Mouse (Mus musculus): ENCODE measurements around the gene Zfp39.
"Not testable (repeated sequence)": the region's sequence is repeated elsewhere in the genome, so short reads cannot be mapped to it uniquely, and the experiment has no call there.

Zfp39 gene

DNA sequence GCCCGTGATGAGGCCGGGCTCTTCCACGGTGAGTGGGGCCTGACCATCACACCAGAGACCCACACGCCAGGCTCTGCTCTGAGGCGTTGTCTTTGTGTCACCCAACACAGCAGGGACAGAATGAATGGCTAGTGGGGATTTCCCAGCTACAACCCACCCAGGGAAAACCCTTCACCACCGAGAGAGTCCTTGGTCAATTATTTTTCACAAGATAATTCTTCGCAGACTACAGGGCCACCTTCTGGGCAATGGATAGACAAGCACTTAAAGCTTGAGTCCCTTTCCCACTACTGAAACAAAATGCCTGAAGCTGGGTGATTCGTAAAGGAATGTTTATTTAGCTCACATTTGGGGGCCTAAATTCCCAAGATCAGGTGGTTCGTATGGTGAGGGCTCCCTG is 18.4 kb upstream of the Zfp39 start:
- no peak for DNase-seq (ENCODE audit: low spot score in 2 of 2)

DNA sequence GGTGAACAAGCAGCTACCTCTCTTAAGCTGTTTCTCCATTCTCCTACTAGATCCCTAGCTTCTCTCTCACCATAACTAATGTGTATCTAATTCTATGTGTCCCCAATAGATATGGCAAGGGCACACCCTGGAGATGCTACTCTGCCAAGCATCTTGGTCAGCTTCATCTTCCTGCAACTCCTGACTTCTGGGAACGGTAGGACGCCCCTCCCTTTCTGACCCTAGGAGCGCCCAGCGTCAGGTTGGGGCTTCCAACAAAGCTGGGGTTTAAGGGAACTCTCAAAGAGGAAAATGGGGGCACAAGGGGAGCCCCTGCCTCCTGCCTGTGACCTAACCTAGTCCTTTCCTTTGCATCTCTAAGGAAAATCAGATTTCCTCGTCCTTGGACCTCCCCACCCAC is 14.7 kb upstream of the Zfp39 start:
- DNase-seq (ENCODE audit: low spot score in 2 of 2) = no peak

DNA sequence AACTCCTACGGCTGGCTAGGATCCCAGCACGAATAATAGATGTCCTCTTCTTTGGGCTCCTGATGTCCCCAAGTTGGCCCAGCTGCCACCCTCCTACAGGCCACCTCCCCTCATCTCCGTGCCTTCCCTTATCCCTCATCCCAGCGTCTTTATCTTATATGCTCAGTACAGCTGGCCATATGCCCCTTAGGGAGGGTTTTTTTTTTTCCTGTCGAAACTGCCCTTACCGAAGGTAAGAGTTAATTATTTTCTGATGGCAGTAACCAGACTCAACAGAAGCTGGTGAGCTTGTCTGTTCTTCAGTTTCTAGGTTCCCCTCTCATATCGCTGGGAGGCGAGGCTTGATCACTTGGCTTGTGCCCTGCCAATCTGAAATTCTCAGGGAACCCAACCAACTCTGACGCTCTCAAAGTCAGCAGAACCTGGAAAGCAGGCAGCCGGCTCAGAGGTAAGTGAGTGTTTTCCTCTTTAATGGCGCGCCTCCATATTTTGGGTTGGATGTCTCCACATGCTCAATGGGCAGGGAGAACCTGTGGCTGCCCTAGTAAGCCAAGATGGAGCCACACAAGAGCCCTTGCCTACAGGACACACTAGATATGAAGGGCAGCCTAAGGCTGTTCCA is 13.8 kb upstream of the Zfp39 start, which contains the start of gene Btnl10:
TSS of gene Btnl10 (plus strand) at position 164 of the 622 bp plus-strand sequence.
- no peak for DNase-seq (ENCODE audit: low spot score in 2 of 2)

DNA sequence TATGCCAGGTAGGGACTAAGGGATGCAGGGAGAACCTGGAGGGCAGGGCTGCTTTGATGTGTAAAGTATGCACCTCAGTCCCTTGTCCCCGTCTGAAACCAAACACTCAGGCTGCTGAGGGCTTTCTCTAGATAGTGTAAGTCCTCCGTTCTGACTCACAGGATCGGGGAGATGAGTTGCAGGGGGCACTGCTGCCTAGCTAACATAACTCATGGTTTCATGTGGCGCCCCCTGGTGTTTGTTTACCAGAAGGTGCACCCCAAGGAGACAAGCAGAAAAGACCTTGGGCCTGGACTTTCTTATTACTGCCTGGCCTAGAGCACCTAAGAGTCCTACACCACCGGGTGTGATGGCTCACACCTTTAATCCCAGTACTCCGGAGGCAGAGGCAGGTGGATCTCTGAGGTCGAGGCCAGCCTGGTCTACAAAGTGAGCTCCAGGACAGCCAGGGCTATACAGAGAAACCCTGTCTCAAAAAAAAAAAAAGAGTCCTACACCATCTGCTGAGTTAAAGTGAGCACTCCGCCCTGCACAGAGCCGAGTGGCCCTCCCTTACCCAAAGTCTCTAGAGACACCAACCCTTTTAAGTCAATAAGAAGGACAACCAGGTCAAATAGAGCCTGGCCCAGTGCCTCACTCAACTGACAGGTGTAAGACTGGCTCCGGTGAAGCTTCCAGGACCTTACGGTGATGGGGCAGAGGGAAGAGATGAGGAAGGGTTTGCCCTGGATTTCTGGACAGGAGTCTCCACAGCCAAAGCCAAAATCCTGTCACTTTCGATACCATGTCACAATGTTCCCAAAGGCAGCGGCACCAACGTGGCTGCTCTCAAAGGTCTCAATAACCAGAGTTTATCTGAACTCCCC is 13.1 kb upstream of the Zfp39 start:
- no peak for DNase-seq (ENCODE audit: low spot score in 2 of 2)

DNA sequence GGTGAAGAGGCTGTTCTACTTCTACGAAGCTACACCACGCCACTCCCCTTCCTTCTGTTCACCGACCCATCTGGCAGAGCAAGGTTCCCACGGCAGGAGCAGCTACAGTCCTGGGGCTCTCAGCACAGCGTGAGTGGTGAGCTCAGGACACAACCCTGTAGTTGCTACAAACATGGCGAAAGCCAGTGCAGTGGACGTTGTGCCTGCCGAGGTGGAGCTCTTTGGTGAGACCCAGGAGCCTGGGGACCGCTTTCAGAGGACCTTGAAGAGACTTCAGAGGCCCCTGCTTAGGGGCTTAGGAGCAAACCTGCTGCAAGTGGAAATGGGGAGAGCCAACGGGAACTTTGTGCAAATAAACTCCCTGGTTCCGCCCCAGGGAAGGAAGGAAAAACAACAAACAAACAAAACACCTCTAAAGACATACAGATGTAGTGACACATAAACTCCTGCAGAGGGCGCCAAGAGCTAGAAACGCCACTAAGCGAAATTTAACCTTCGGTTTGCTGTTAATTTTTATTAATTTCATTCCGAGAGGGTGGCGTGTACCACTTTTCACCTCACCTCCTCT is 10.5 kb upstream of the Zfp39 start:
- DNase-seq (ENCODE audit: low spot score in 2 of 2) = no peak

DNA sequence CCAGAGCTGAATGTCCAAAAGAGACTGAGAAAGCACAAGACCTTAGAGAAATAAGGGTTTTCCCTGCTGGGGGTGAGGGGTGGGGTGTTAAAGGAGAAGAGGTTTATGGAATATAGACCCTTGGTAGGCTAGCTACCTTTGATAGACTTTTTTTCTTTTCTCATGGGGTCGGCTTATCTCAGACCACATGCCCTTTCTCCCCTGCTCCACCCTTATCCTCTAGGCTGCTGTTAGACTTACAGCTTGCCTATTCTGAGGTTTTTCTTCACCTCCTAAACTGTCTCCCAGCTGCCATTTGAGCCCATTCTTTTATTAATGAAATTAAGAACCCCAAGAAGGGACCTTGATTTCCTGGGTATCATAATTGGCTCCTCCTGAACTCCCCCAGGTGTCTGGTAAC is 9.8 kb upstream of the Zfp39 start:
- DNase-seq (ENCODE audit: low spot score in 2 of 2) = no peak

DNA sequence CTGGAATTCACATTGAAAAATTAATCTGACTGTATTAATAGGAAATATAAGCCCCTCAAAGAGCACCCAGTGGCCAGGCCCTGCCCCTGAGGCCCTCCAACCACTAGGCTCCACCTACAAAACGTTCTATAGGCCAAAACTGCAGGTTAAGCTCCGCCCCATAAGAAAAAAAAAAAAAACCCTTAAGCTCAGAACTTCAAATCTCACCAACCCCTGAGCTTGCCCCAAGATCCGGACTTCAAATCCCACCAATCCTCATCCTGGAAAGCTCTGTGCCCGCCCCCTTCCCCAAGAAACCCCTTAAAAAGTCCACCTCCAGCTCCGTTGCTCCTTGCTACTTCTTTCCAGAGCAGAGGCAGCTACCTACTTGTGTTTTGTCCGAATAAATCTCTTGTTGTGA is 813 bp upstream of the Zfp39 start:
- no peak for DNase-seq (ENCODE audit: low spot score in 2 of 2)

DNA sequence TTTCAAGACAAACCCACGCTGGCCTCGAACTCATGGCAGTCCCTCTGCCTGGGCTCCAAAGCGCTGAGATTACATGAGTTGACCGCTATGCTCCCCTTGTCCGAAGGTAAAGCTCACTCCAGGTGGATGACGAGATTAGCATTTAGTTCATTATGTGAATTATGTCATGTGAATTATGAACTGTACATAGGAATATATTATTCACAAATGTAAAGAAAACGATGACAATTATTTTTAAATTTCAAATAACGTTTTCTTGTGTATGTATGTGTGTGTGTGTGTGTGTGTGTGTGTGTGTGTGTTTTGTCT is 339 bp upstream of the Zfp39 start:
- DNase-seq (ENCODE audit: low spot score in 2 of 2) = no peak

DNA sequence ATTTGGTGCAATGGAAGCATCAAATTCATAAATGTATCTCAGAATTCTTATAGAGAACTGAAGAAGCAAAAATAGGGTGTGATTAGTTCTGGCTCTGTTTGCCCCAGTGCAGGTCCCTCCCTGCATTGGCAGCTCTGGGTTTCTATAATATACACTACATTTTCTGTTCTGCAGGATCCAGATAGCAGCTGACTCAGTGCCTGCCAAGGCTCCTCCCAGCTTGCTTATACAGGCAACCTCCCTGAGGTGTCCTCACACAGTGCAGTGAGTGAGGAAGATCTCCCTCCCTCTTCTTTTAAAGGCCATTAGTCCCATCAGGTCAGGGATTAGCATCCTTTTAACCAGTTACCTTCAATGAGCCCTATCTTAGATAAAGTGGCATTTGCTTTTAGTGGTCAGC is 2.9 kb downstream of the Zfp39 start:
- no peak for DNase-seq (ENCODE audit: low spot score in 2 of 2)

DNA sequence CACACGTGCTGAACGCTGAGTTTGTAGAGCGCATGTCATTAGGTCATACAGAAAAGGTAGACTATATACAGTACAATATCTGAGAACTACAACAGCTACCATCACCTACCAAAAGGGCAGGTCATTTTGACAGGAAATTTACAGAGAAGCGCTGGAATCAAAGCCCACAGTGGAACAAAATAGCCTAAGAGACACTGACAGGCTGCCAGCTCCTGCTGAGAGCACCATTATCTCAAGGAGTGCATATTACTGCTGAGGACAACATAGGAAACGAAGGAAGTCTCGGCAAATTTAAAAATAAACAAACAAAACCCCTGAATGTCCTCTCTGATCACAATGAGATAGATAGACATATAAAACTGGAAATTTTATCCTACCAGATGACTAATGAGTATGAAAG is 6.5 kb downstream of the Zfp39 start:
- no peak for DNase-seq (ENCODE audit: low spot score in 2 of 2)

DNA sequence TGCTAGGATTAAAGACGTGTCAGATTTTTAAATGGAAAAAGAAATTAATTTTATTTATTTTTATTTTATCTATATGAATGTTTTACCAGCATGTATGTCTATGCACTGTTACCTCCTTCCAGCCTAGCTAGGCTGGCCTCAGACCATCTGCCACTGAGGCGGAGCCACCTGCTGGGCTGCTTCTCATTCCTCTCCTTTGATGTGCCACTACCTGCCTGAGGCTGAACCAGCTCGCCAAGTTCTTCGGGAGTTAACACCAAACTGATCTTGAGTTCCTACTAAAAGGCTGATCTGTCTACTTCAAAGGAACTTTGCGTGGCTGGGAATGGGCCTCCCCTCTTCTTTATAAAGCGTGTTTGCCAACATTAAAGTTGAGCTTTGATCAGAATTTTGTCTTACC is 9.6 kb downstream of the Zfp39 start:
- DNase-seq (ENCODE audit: low spot score in 2 of 2) = no peak

DNA sequence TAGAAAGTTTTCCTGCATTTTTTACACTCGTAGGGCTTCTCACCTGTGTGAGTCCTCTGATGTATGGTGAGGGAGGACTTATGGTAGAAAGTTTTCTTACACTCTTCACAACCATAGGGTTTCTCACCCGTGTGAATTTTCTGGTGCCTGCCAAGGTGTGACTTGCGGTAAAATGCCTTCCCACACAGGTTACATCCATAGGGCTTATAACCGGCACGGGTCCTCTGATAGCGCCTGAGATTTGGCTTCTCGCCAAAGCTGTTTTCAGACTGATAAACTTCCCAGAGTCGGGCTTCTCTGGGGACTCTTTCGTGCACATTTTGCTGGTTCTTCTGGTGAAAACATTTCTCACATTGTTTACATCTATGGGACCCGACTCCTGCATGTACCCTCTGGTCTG is 13.5 kb downstream of the Zfp39 start:
- DNase-seq (ENCODE audit: low spot score in 2 of 2) = no peak

DNA sequence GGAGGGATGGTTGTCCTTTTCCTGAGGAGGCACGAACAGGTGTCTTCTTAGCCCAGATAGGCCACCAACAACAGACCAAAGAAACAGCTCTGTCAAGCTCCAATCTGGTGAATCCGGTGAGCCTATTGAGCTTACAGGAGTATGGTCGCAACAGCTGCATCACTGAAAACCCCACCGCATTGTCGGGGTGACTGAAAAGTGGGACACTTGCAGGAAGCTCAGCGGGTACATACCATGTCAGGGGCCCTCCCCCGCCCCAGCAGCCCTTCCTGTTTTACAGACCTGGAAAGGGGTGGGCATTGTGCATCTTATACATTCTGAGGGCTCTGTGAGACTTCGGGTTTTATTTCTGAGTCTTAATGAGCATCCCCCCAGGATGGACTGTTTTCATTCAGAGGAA is 20.3 kb downstream of the Zfp39 start:
- no peak for DNase-seq (ENCODE audit: low spot score in 2 of 2)

DNA sequence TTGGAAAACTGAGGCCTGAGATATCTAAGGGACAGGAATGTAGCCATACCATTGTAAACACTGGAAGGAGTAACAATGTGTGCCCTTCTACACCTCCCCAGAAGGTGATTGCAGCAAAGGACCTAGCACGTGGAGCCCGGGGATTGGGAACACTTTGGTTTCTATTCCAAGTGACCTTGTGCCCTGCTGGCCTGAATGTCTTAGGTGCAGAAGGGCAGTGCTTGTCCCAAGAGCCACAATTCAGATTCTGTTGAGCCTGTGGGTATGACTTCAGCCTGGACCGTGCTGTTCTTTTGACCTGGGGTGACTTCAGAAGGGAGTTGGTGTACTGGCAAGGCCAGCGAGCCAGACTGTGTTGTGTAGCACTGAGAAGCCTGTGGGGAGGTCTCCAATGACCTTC is 33.1 kb downstream of the Zfp39 start:
- no peak for DNase-seq (ENCODE audit: low spot score in 2 of 2)

DNA sequence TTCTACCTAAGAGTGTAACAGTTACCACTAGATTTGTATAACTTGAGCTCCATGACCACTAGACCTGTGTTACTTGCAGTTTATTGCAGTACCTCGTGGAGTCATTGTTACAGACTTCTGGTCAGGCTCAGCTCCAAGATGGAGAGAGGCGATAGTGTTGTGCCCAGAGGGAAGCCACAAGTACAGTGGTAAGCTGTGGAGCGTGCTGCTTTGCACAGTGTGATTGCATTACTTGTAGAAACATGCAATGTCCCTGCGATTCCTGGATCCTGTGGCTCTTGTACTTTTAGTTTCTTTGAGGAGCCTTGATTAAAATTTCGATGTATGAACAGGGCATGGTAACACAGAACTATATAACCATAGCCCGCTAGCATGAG is 36.1 kb downstream of the Zfp39 start:
- DNase-seq (ENCODE audit: low spot score in 2 of 2) = no peak

DNA sequence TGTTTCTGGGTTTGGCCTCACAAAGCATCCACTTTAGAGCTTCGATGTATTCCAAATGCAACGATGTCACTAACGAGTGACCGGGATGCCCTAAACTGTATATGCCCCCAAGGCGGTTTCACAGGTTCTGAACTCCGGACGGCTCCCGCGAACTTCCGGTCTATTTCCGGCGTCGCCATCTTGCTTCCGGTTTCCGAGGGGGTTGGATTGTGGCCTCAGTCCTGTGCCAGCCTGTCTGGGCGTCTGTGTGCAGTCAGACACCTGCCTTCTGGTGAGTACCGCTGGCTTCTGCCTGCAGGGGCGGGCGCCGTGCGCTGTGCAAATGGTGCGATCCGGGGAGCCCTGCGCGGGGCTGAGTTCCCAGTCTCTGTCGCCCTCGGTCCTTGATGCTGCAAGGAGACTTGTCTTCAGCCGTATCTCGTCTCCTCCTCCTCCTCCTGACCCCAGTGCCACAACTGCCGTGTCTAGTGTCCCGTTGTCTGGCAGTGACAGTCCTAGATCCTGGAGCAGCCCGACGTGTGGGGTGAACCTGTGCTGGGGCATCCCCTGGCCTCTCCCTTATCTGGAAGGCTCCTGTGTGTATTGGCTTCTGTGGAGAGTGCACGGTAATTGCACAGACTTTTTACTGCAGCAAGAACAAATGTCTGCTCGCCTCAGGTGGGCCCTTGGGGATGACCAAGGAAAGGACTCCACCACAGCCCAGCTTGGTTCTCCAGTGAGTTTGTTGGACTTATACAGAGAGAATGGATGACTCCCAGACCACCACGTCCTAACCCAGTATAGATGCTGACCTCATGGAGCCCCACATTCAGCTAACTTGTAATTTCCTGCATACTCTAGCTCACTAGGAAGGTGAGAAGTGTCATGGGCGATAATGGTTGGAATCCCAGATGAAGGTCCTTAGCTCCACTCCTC is 36.7 kb downstream of the Zfp39 start, which contains the start of gene 2810021J22Rik:
TSS of gene 2810021J22Rik (plus strand) at position 178 of the 915 bp plus-strand sequence.
- peak; percentile 87 to 88 for DNase-seq (ENCODE audit: low spot score in 2 of 2)

DNA sequence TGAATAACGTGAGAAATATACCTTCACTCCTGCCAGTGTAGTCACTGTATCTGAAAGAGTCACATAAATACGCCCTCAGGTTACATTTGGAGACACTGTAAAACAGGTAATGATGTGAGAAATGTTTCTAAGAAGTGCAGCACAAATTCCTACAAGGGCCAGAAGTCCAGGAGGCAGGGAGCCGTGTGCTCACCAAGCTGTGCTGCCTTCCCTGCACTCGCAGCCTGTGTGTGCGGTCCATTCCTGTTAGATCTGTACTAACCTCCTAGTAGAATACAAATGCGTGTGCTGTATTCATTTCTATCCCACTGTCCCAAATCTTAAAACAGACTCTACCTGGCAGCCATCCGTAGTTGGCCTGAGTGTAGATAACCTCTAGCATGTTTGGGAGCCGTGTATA is 43.3 kb downstream of the Zfp39 start:
- no peak for DNase-seq (ENCODE audit: low spot score in 2 of 2)

DNA sequence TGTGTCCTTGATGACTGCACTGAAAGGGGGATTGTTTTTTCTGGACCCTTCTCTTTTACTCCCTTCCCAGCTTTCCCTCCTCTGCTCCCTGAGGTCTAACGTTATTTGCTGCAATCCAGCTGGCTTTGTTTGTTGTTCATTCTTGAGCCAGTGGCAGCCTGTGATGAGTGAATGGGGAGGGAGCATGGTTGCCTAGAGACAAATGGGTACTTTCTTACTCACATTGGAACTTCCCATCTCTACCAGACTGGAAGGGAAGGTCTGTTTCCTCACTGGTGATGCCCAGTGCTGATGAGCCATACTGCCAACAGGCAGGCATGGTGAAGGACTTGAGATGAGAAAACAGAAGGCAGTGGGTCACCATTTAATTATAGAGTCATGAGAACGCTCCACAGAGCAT is 54.3 kb downstream of the Zfp39 start:
- no peak for DNase-seq (ENCODE audit: low spot score in 2 of 2)

DNA sequence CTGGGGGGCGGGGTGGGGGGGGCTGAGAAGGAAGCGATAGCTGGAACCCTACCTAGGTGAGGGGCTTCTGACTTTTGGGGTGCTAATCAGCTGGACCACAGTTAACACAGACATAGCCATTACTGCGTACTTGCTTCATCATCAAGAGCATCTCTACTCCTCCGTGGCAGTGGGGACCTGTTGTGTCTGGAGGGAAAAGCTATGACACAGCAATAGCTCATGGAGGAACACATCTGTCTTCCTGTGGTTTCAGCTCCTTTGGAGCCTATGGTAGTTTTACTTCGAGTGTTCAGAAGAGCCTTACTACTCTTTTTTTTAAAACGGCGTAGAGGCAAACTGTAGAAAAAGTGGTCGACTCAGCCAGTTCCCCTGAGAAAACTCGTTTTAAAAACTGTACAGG is 56.4 kb downstream of the Zfp39 start:
- no peak for DNase-seq (ENCODE audit: low spot score in 2 of 2)

DNA sequence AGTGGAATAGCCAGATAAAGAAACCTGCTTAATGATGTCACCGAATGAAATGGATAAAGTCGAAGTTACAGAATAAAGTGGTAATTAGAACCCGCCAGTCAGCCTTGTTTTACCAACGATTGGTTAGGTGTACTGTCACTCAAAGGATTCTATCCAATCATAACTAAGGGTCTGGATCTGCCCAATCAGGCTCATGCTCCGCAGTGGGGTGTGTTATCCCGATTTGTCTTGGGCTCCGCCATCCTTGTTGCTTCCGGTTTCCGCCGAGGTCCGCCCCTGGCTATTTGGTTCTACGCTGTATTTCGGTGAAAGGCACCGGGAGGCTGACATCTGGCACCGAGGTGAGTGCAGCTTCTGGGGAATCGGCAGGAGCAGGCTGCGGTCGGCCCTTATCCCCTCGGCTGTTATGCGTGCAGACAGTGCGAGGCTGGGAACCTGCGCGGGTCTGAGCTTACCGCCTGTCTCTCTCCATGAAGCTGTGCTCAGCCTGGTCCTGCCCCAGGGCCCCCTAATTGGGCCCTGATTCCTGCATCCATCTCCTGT is 57.0 kb downstream of the Zfp39 start, which contains the start of gene Gm12258:
TSS of gene Gm12258 (plus strand) at position 240 of the 543 bp plus-strand sequence.
- DNase-seq (ENCODE audit: low spot score in 2 of 2) = peak; percentile 85 to 96

DNA sequence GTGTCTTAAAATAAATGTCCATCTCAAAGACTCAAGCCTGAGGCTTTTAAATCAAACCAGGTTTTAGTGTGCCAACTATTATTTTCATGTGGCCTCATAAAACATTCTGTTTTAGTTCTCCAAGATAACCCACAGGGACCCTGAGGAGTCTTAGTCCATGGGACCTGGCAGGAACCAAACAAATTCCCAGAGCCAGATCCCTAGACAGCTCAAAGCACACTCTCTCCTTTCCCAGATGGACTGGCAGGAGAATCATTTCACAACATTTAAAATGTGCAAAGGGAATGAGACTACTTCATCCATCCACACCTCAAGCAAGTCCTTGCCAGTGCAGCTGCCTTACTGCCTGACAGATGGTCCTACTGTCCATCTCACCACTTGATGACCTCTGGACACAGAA is 65.1 kb downstream of the Zfp39 start, which contains the start of gene Olfr311:
TSS of gene Olfr311 (plus strand) at position 301 of the 400 bp plus-strand sequence.
- not testable (repeated sequence) for DNase-seq (ENCODE audit: low spot score in 2 of 2)

Data from frontal cortex, postnatal 36 days (tissue).